In genomic region chr13:22028673-22029460, GRCm38 (mm10) we compare ENCODE assay signal across 8 mouse cellular contexts. TPM values are rescaled to one million over a fixed set of nuclear protein-coding genes. Genes with fewer than 3 reads are reported as not detected.
DNase-seq lines count a peak whose midpoint lies in the region; ATAC-seq lines count a peak whose summit lies in the region.

No protein-coding gene starts in this region.

- no peaks in the 10 kb centered on the region for H3K4me1 ChIP-seq in intestine, embryonic 15.5 days (replicated peaks)

- DNase-seq in adrenal gland, adult 18-20 months (ENCODE audit: low spot score in 2 of 2), result peak; percentile 96 to 97
- peak; percentile 92 for DNase-seq in embryo, embryonic 11 days
- DNase-seq in gastrocnemius, postnatal 25 days, result peak; percentile 89
- DNase-seq in left cerebral cortex, postnatal 25 days (ENCODE audit: low spot score in 2 of 2), result peak; percentile 91 to 94
- DNase-seq in mesoderm, embryonic 11.5 days (ENCODE audit: low read depth, low spot score), result peak; percentile 96
- peak; percentile 86 for DNase-seq in right cerebral cortex, postnatal 25 days
- DNase-seq in urinary bladder, postnatal 4 days (ENCODE audit: low spot score in 2 of 2), result peak; percentile 90 to 93

- H3K27me3 ChIP-seq in intestine, embryonic 15.5 days (replicated peaks), result no peaks in the 10 kb centered on the region

- peak overlapping the region; percentile 61 for H3K9ac ChIP-seq in intestine, embryonic 15.5 days

- intact Hi-C loops in left cerebral cortex, postnatal 25 days (cut with DNase I), result loop anchor here (5.0 to 10.0 kb wide), 5 partner anchors 174 to 1498 kb away; no protein-coding TSS in a partner anchor

- WGBS in intestine, embryonic 15.5 days, result 1% methylated on average over 40 of the region's 40 CpGs

- H3K4me2 ChIP-seq in intestine, embryonic 15.5 days (replicated peaks), result peak overlapping the region; percentile 63

- H3K36me3 ChIP-seq in intestine, embryonic 15.5 days, result no peaks in the 10 kb centered on the region

- no peaks in the 10 kb centered on the region for H3K9me3 ChIP-seq in intestine, embryonic 15.5 days

- ATAC-seq in intestine, embryonic 15.5 days, result peak; percentile 80

- H3K27ac ChIP-seq in intestine, embryonic 15.5 days, result peak overlapping the region; percentile 81

- H3K4me3 ChIP-seq in intestine, embryonic 15.5 days (replicated peaks), result peak overlapping the region; percentile 55

RNA-seq across cellular contexts. Expression of gene Hist1h2ah, which starts 6.5 kb away (rescaled TPM):
- 10 to 100 TPM in 1 of 2 experiments, not detected in 1; 16.5 TPM for total RNA-seq in adrenal gland, adult 18-20 months (2021)
- 1 to 10 TPM; 2.9 to 7.7 TPM for total RNA-seq in gastrocnemius, postnatal 25 days (2021)
- 3.0 and 7.8 TPM in 2 replicates for polyA plus RNA-seq in intestine, embryonic 15.5 days (2015; fragmentation: Nextera tagmentation; extraction: Ambion mirVana)
- total RNA-seq in left cerebral cortex, postnatal 25 days (2021), result 10 to 100 TPM; 28.7 to 29.1 TPM

RNA-seq across cellular contexts. Expression of gene Hist1h2bk, which starts 6.8 kb away (rescaled TPM):
- 10 to 100 TPM; 18.0 to 23.9 TPM for total RNA-seq in adrenal gland, adult 18-20 months (2021)
- 10 to 100 TPM; 13.9 to 29.0 TPM for total RNA-seq in gastrocnemius, postnatal 25 days (2021)
- polyA plus RNA-seq in intestine, embryonic 15.5 days (2015; fragmentation: Nextera tagmentation; extraction: Ambion mirVana), result 5.0 and 5.8 TPM in 2 replicates
- total RNA-seq in left cerebral cortex, postnatal 25 days (2021), result 10 to 100 TPM; 10.0 to 11.6 TPM

RNA-seq across cellular contexts. Expression of gene Hist1h4i, which starts 12.3 kb away (rescaled TPM):
- 10 to 100 TPM; 40.1 to 68.2 TPM for total RNA-seq in adrenal gland, adult 18-20 months (2021)
- total RNA-seq in gastrocnemius, postnatal 25 days (2021), result 10 to 100 TPM; 30.9 to 31.7 TPM
- polyA plus RNA-seq in intestine, embryonic 15.5 days (2015; fragmentation: Nextera tagmentation; extraction: Ambion mirVana), result 21.0 and 23.6 TPM in 2 replicates
- total RNA-seq in left cerebral cortex, postnatal 25 days (2021), result 10 to 100 TPM; 60.2 to 73.2 TPM

RNA-seq across cellular contexts. Expression of gene Hist1h2ag, which starts 13.9 kb away (rescaled TPM):
- 10 to 100 TPM; 11.9 to 12.2 TPM for total RNA-seq in adrenal gland, adult 18-20 months (2021)
- total RNA-seq in gastrocnemius, postnatal 25 days (2021), result 10 to 100 TPM in 1 of 2 experiments, 1 to 10 TPM in 1; 3.5 to 16.1 TPM
- polyA plus RNA-seq in intestine, embryonic 15.5 days (2015; fragmentation: Nextera tagmentation; extraction: Ambion mirVana), result 23.9 and 40.6 TPM in 2 replicates
- total RNA-seq in left cerebral cortex, postnatal 25 days (2021), result 10 to 100 TPM in 1 of 2 experiments, 1 to 10 TPM in 1; 8.5 to 19.5 TPM

RNA-seq across cellular contexts. Expression of gene Hist1h2bj, which starts 14.1 kb away (rescaled TPM):
- total RNA-seq in adrenal gland, adult 18-20 months (2021), result 10 to 100 TPM in 1 of 2 experiments, 1 to 10 TPM in 1; 8.0 to 15.6 TPM
- total RNA-seq in gastrocnemius, postnatal 25 days (2021), result 10 to 100 TPM in 1 of 2 experiments, 1 to 10 TPM in 1; 5.3 to 14.5 TPM
- 9.6 and 9.9 TPM in 2 replicates for polyA plus RNA-seq in intestine, embryonic 15.5 days (2015; fragmentation: Nextera tagmentation; extraction: Ambion mirVana)
- total RNA-seq in left cerebral cortex, postnatal 25 days (2021), result 10 to 100 TPM; 14.0 to 18.1 TPM

Comparison
In these comparisons a context has a peak if more than half of its experiments do, and no peak if none do; other contexts are left out.
1. Peak in every context shown above with its lines: DNase-seq, ATAC-seq, H3K4me3 ChIP-seq and H3K27ac ChIP-seq.